Mouse (Mus musculus) cortical plate, adult 2 months (tissue): ENCODE measurements around the gene Ptprt.

Experiments
- CTCF ChIP-seq: fragments of 200-500 bp; IDR thresholded peaks from 2 replicates; pipeline ENCODE4 v1.5.1; 2011; ENCODE audit warnings: mild to moderate bottlenecking, control low read depth, low read length; ENCODE audit not compliant: insufficient read depth; ENCODE audit errors: extremely low read depth
- POLR2A ChIP-seq: fragments of 200-500 bp; IDR thresholded peaks from 2 replicates; pipeline ENCODE4 v1.6.1; 2011; ENCODE audit warnings: mild to moderate bottlenecking, low read length, control low read depth; ENCODE audit not compliant: insufficient read depth; ENCODE audit errors: extremely low read depth

GRCm38 (mm10) chr2:161944689-161945088 lies 716.3 kb downstream of the Ptprt start:
- TF ChIP-seq CTCF (no peak), POLR2A (no peak)
